Mouse (Mus musculus): ENCODE measurements around the gene Nceh1.

Gene Nceh1

GRCm38 (mm10) chr3:27190865-27191264 lies 8.1 kb downstream of the Nceh1 start:
- no peak for DNase-seq (ENCODE audit: low spot score)

- no peak for DNase-seq (ENCODE audit: low spot score)
These were observed 9.1 kb downstream of the Nceh1 start for GRCm38 (mm10) chr3:27191856-27192255.

DNA sequence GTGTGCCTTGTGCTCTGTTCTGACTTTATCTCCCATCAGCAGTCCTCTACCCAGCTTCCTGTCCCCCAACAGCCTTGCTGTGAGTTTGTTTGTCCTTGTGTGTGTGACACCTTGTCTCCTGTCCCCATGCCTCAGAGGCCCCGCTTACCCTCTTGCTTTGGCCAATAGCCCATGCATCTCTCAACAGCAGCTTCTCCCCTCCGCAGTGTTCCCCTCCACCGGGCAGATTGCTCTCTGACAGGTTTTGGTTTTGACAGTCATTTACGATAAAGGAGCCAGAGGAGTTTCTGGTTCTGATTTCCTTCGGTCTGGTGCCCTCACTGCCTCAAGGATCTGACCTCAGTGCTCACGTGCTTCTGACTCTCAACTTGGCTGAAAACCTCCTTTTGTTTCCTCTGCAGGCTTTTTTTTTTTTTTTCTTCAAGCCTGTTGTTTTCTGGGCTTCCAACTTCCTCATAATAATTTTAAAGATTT lies 11.1 kb downstream of the Nceh1 start:
- no peak for DNase-seq (ENCODE audit: low spot score)

DNA sequence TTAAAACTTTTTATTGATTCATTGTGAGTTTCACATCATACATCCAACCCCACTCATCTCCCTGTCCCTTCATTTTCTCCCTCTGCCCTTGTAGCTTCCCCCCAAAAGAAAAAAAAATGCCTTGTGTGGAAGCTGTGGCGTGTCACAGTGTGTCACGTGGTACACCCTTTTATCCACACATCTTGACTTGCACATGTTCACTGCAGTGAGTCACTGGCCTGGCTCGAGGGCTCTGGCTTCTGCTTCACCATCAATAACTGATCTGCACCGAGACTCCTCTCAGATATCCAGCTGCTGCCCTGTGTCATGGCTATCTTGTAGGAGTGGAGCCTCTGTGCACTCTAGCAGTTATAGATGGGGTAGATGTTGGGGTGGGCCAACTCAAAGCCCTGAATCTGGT lies 12.4 kb downstream of the Nceh1 start:
- no peak for DNase-seq (ENCODE audit: low spot score)

- DNase-seq (ENCODE audit: low spot score): no peak
These were observed 12.9 kb downstream of the Nceh1 start for GRCm38 (mm10) chr3:27195573-27196227.

DNA sequence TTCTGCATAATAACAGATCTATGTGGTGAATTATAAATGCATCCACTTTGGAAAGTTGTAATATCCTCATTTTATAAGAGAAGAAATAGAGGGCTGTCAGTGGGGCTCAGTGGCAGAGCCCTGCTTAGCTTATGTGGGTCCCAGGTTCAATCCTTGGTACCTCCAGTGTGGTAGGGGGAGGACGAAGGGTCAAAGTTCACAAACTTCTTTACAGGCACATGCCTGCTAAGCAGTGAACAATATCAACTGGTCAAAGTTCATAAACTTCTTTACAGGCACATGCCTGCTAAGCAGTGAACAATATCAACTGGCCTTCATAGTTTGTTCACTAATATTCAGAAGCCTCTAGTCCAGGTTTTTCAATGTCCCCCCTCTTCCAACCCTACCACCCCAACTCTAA lies 13.8 kb downstream of the Nceh1 start:
- no peak for DNase-seq (ENCODE audit: low spot score)

DNA sequence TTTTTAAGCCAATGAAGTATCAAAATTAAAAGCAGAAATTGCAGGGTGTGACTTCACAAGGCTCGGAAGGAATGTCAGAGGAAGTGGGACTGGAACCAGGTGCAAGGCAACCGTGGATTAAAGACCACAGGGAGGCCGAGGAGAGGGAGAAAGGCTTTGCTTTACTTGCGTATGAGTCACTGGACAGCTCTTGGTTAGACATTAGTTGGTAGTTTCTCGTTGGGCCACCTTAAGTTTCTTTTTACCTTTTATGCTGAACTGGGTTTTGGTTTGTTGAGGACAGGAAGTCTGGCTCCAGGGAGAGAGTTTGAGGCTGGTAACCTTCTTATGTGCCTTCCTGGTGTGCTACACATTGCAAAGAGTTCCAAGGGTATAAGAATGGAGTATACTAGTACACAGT lies 15.1 kb downstream of the Nceh1 start:
- no peak for DNase-seq (ENCODE audit: low spot score)

GRCm38 (mm10) chr3:27199120-27199519 lies 16.4 kb downstream of the Nceh1 start:
- no peak for DNase-seq (ENCODE audit: low spot score)

- DNase-seq (ENCODE audit: low spot score): no peak
These were observed 19.1 kb downstream of the Nceh1 start for GRCm38 (mm10) chr3:27201728-27202411.

DNA sequence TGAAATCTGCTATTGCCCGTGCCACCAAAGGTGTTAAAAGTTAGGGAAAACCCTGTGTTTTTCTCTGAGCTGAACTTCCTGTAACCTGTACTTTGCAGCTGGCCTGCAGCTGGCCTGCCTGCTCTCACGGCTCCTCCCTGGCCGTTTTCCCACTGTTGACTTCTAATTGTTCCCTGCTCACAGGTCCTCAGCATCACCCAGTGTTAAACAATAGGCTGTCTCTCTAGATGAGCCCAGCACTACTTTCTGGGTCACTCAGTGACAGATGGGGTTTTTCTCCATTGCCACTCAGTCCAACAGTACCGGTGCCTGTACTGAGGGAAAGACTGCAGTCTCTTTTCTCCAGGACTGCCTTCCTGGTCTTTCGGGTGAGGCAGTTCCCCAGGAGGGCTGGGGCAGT lies 22.3 kb downstream of the Nceh1 start:
- DNase-seq (ENCODE audit: low spot score): no peak

- DNase-seq (ENCODE audit: low spot score): no peak
These were observed 22.9 kb downstream of the Nceh1 start for GRCm38 (mm10) chr3:27205514-27206220.

GRCm38 (mm10) chr3:27206221-27206560 lies 23.4 kb downstream of the Nceh1 start:
- DNase-seq (ENCODE audit: low spot score): no peak

DNA sequence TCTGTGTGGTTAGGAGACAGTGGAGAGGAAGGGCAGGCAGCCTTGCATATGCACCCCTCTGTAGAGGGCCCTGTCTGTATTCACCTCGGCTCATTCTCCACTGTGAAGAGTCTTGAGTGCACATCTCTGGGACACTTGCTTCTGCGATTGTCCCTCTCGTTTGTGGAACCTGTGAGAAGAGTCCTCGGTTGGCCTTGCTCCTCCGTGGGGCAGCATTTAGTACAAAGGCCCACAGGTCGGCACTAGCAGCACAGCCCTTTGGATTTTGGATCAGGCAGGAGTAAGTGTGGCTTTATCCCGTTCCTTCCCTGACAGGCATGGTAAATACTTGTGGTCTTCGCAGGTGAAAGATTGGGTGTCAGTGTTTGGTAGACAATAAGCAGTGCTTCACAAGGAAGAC lies 23.8 kb downstream of the Nceh1 start:
- DNase-seq (ENCODE audit: low spot score): no peak

GRCm38 (mm10) chr3:27209707-27210106 lies 26.9 kb downstream of the Nceh1 start:
- DNase-seq (ENCODE audit: low spot score): no peak

- DNase-seq (ENCODE audit: low spot score): no peak
These were observed 27.5 kb downstream of the Nceh1 start for GRCm38 (mm10) chr3:27210271-27210670.

- DNase-seq (ENCODE audit: low spot score): no peak
These were observed 31.5 kb downstream of the Nceh1 start for GRCm38 (mm10) chr3:27214016-27214816.

DNA sequence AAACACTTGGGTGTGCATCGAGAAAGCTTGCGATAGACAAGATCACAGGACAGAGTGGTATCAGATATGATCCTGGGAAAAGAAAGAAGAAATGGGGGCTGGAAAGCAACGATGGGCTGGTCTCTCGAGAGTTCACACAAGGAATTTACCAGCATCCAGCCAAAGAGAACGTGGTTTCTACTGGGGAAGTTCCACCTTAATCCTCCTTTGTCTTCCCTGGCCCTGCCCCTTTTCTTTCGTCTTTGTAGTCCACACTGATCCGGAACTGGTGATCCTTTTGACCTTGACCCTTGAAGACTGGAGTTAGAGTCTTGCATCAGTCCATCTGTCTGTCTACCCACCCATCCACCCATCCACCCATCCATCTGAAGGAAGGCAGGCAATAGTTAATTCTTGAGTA lies 34.6 kb downstream of the Nceh1 start:
- DNase-seq (ENCODE audit: low spot score): no peak

DNA sequence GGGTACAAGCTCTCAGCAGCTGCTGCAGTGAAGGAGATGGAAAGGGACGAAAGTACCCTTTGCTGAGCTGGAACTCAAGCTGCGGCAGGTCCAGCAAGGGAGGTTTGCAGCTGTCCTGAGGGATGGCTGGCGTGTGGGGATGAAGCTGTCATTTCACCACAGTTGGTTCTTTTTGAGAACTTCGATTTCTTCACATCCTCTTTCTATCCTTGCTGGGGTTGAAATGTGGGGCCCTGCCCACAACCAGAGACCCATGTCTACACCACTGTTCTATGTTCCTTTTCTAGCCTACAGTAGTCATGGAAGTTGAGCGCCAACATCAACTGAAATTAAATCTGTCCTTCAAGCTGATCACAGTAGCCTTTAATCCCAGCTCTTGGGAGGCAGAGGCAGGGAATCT lies 35.8 kb downstream of the Nceh1 start:
- DNase-seq (ENCODE audit: low spot score): no peak

GRCm38 (mm10) chr3:27222052-27222451 lies 39.3 kb downstream of the Nceh1 start:
- no peak for DNase-seq (ENCODE audit: low spot score)

- DNase-seq (ENCODE audit: low spot score): no peak
These were observed 39.7 kb downstream of the Nceh1 start for GRCm38 (mm10) chr3:27222488-27222887.

- DNase-seq (ENCODE audit: low spot score): no peak
These were observed 45.1 kb downstream of the Nceh1 start for GRCm38 (mm10) chr3:27227629-27228453.
